Comparison of ENCODE assay signal across 12 mouse cellular contexts in genomic region chr6:136421059-136421458, GRCm38 (mm10). TPM values are rescaled to one million over a fixed set of nuclear protein-coding genes. Genes with fewer than 3 reads are reported as not detected.
A peak's percentile ranks its signal among the peaks of the same experiment; 100 is the strongest.
DNase-seq lines count a peak whose midpoint lies in the region; ATAC-seq and TF ChIP-seq lines count a peak whose summit lies in the region.
"Had no signal": no experiment of that assay in that cellular context is flagged by ENCODE, and none has a peak within 500 bp of the region (broad histone marks: within the 10 kb centered on the region; RNA-seq: fewer than 3 reads in every experiment).

No protein-coding gene starts in this region.

- H3K4me2 ChIP-seq in liver, postnatal 0 days (ENCODE audit: low read depth, low read length), result no peak overlapping the region
- H3K4me2 ChIP-seq in liver, embryonic 11.5 days, result no peak overlapping the region
- no peak overlapping the region for H3K4me2 ChIP-seq in heart, embryonic 12.5 days
- H3K4me2 ChIP-seq: limb, embryonic 12.5 days had no signal

- H3K9me3 ChIP-seq in liver, postnatal 0 days (ENCODE audit: low read length), result no peaks in the 10 kb centered on the region
- H3K9me3 ChIP-seq in liver, embryonic 11.5 days (ENCODE audit: control insufficient read depth, low read length), result no peaks in the 10 kb centered on the region
- H3K9me3 ChIP-seq in heart, embryonic 12.5 days (replicated peaks), result no peaks in the 10 kb centered on the region
- H3K9me3 ChIP-seq: limb, embryonic 12.5 days had no signal

- peak; percentile 12; the same call in 1 of the 2 replicates for TF ChIP-seq CTCF in cerebellum, adult 2 months (IDR thresholded peaks at IDR 0.05; ENCODE audit: borderline replicate concordance, insufficient read depth, low read depth, low read length)
- peak; percentile 46 for TF ChIP-seq CTCF in liver, postnatal 0 days (IDR thresholded peaks at IDR 0.05; ENCODE audit: low read depth)

- peaks cover 4% of the 10 kb centered on the region for H3K4me1 ChIP-seq in cerebellum, adult 2 months (ENCODE audit: control insufficient read depth, insufficient read depth, low read length)
- peaks cover 4% of the 10 kb centered on the region for H3K4me1 ChIP-seq in liver, postnatal 0 days (ENCODE audit: insufficient read depth)
- H3K4me1 ChIP-seq in liver, embryonic 11.5 days (replicated peaks; ENCODE audit: control insufficient read depth, insufficient read depth, low read length), result 0 out of 2 replicates have a peak, but pooled peaks cover 3% of the 10 kb centered on the region
- peaks cover 20% of the 10 kb centered on the region for H3K4me1 ChIP-seq in heart, embryonic 12.5 days (replicated peaks)
- H3K4me1 ChIP-seq: limb, embryonic 12.5 days had no signal

- no peak for TF ChIP-seq EP300 in liver, postnatal 0 days (IDR thresholded peaks at IDR 0.05; ENCODE audit: low read depth)

- no peaks in the 10 kb centered on the region for H3K27me3 ChIP-seq in cerebellum, adult 2 months (ENCODE audit: control insufficient read depth, insufficient read depth, low read length)
- H3K27me3 ChIP-seq in liver, postnatal 0 days (ENCODE audit: insufficient read depth, low read length), result no peaks in the 10 kb centered on the region
- no peaks in the 10 kb centered on the region for H3K27me3 ChIP-seq in liver, embryonic 11.5 days (replicated peaks; ENCODE audit: control insufficient read depth, insufficient read depth, low read length)
- H3K27me3 ChIP-seq in heart, embryonic 12.5 days (replicated peaks), result no peaks in the 10 kb centered on the region
- H3K27me3 ChIP-seq: limb, embryonic 12.5 days had no signal

- no peak overlapping the region for H3K4me3 ChIP-seq in cerebellum, adult 2 months (replicated peaks; ENCODE audit: insufficient read depth, low read depth, low read length)
- H3K4me3 ChIP-seq in liver, postnatal 0 days (ENCODE audit: low read depth, low read length), result no peak overlapping the region
- no peak overlapping the region for H3K4me3 ChIP-seq in liver, embryonic 11.5 days (ENCODE audit: low read depth, low read length)
- H3K4me3 ChIP-seq in heart, embryonic 12.5 days, result no peak overlapping the region
- H3K4me3 ChIP-seq: limb, embryonic 12.5 days had no signal

- no peaks in the 10 kb centered on the region for H3K36me3 ChIP-seq in liver, postnatal 0 days (replicated peaks; ENCODE audit: insufficient read depth, low read length)
- H3K36me3 ChIP-seq in liver, embryonic 11.5 days (ENCODE audit: control insufficient read depth, insufficient read depth, low read length), result no peaks in the 10 kb centered on the region
- H3K36me3 ChIP-seq in heart, embryonic 12.5 days, result no peaks in the 10 kb centered on the region
- H3K36me3 ChIP-seq: limb, embryonic 12.5 days had no signal

- no peak overlapping the region for H3K27ac ChIP-seq in cerebellum, adult 2 months (ENCODE audit: insufficient read depth, low read length)
- no peak overlapping the region for H3K27ac ChIP-seq in liver, postnatal 0 days (ENCODE audit: low read depth)
- H3K27ac ChIP-seq in liver, embryonic 11.5 days (ENCODE audit: low read depth, low read length), result no peak overlapping the region
- H3K27ac ChIP-seq in heart, embryonic 12.5 days (ENCODE audit: poor library complexity, severe bottlenecking), result no peak overlapping the region
- H3K27ac ChIP-seq: limb, embryonic 12.5 days had no signal

- TF ChIP-seq POLR2A in cerebellum, adult 2 months (IDR thresholded peaks at IDR 0.05; ENCODE audit: borderline replicate concordance, insufficient read depth, low read length), result no peak

- no peak overlapping the region for H3K9ac ChIP-seq in liver, postnatal 0 days (replicated peaks)
- H3K9ac ChIP-seq in liver, embryonic 11.5 days (ENCODE audit: low read depth, low read length), result no peak overlapping the region
- no peak overlapping the region for H3K9ac ChIP-seq in heart, embryonic 12.5 days
- H3K9ac ChIP-seq: limb, embryonic 12.5 days had no signal

- ATAC-seq in liver, postnatal 0 days, result no peak
- no peak for ATAC-seq in liver, embryonic 11.5 days (replicated peaks; ENCODE audit: low FRiP score)
- ATAC-seq in neutrophil, adult 5-6 weeks (ENCODE audit: extremely low read depth, insufficient number of reproducible peaks, low FRiP score, poor library complexity, severe bottlenecking), result peak; percentile 47; the same call in 1 of the 2 replicates
- no peak for ATAC-seq in heart, embryonic 12.5 days (ENCODE audit: insufficient number of reproducible peaks, low FRiP score)

- DNase-seq in cerebellum, adult 2 months, result no peak
- DNase-seq in cerebellum, postnatal 4 days (ENCODE audit: low spot score in 2 of 2), result no peak
- no peak for DNase-seq in liver, postnatal 0 days
- no peak for DNase-seq in liver, embryonic 11.5 days (ENCODE audit: low spot score)
- DNase-seq in ZHBTc4 (ENCODE audit: low read depth, low spot score), result peak; percentile 61
- DNase-seq in layer of hippocampus, postnatal 25 days (ENCODE audit: extremely low spot score in 1 of 2, low spot score in 1 of 2), result no peak
- DNase-seq: kidney, postnatal 14 days; right cerebral cortex, postnatal 14 days had no signal

- 62% methylated on average over 3 of the region's 3 CpGs for WGBS in cerebellum, adult 2 months
- WGBS in liver, postnatal 0 days (ENCODE audit: insufficient replicate concordance), result 59% methylated on average over 3 of the region's 3 CpGs
- 50% methylated on average over 3 of the region's 3 CpGs for WGBS in liver, embryonic 11.5 days
- 61% methylated on average over 3 of the region's 3 CpGs for WGBS in heart, embryonic 12.5 days

RNA-seq across cellular contexts. Expression of gene E330021D16Rik, which starts 5.7 kb away (rescaled TPM):
- polyA plus RNA-seq in cerebellum, adult 2 months (2012; rRNA removed), result not detected in 2 replicates
- 0.47 and 0.67 TPM in 2 replicates for polyA plus RNA-seq in liver, postnatal 0 days (2015; fragmentation: Nextera tagmentation; extraction: Ambion mirVana)
- not detected in 2 replicates for polyA plus RNA-seq in liver, embryonic 11.5 days (2014; fragmentation: Nextera tagmentation; extraction: Ambion mirVana)
- not detected in 2 replicates for total RNA-seq in neutrophil, adult 5-6 weeks (2017)
- total RNA-seq in layer of hippocampus, postnatal 25 days (2021), result not detected
- polyA plus RNA-seq in heart, embryonic 12.5 days (2016; fragmentation: Nextera tagmentation; extraction: Ambion mirVana), result not detected in 2 replicates
- total RNA-seq: monocyte, adult 5-6 weeks had no signal
- polyA plus RNA-seq: limb, embryonic 12.5 days had no signal
